Mouse (Mus musculus) stomach, postnatal 0 days (tissue): ENCODE data around the gene Rbmx. TPM values are rescaled to one million over a fixed set of nuclear protein-coding genes. Genes with fewer than 3 reads are reported as not detected.

Experiments used
- ATAC-seq: fragments of 200-750 bp; cut with Nextera tagmentation; 2 replicates; pipeline ENCODE4 v1.8.0; 2017; ENCODE audit not compliant: low FRiP score, low TSS enrichment
- DNase-seq: peaks from one replicate; pipeline ENCODE4 v3.0.0-alpha.2; 2016; ENCODE audit warnings: low spot score
- H3K27ac ChIP-seq: fragments of 300-500 bp; sonication (generic); replicated peaks from 2 replicates; pipeline ENCODE4 v1.5.1; 2014; ENCODE audit warnings: mild to moderate bottlenecking, control low read depth
- H3K27me3 ChIP-seq: fragments of 300-500 bp; sonication (generic); 2 replicates; pipeline ENCODE4 v1.6.1; 2014; ENCODE audit warnings: low read length; ENCODE audit not compliant: control insufficient read depth, insufficient read depth
- H3K36me3 ChIP-seq: fragments of 300-500 bp; sonication (generic); 2 replicates; pipeline ENCODE4 v1.6.1; 2014; ENCODE audit warnings: low read length, mixed read lengths; ENCODE audit not compliant: control insufficient read depth, insufficient read depth
- H3K4me1 ChIP-seq: fragments of 300-500 bp; sonication (generic); replicated peaks from 2 replicates; pipeline ENCODE4 v1.6.1; 2014; ENCODE audit warnings: antibody characterized with exemption; ENCODE audit not compliant: control insufficient read depth, insufficient read depth
- H3K4me2 ChIP-seq: fragments of 300-500 bp; sonication (generic); replicated peaks from 2 replicates; pipeline ENCODE4 v1.6.1; 2014; ENCODE audit warnings: low read depth, mild to moderate bottlenecking, control low read depth, moderate library complexity
- H3K4me3 ChIP-seq: fragments of 300-500 bp; sonication (generic); 2 replicates; pipeline ENCODE4 v1.5.1; 2014; ENCODE audit warnings: low read depth, low read length, control low read depth
- H3K9ac ChIP-seq: fragments of 300-500 bp; sonication (generic); 2 replicates; pipeline ENCODE4 v1.6.1; 2014; ENCODE audit warnings: mild to moderate bottlenecking, low read length, control low read depth, mixed read lengths
- H3K9me3 ChIP-seq: fragments of 300-500 bp; sonication (generic); 2 replicates; pipeline ENCODE4 v1.6.1; 2016; ENCODE audit warnings: low read length; ENCODE audit not compliant: control insufficient read depth
- CTCF ChIP-seq: IDR thresholded peaks from 2 replicates; pipeline ENCODE4 v1.5.1; 2016; ENCODE audit warnings: antibody characterized with exemption, low read depth, mild to moderate bottlenecking, moderate library complexity
- EP300 ChIP-seq: optimal IDR thresholded peaks from 2 replicates; pipeline ENCODE3; 2016; ENCODE audit warnings: antibody characterized with exemption
- WGBS: fragments of 180-500 bp; shearing (Covaris S2); extraction: QIAGEN DNeasy Blood & Tissue Kit; methylation state at CpG from one replicate; pipeline ENCODE4 v1.1.7; 2014; 5-methylcytosine and 5-hydroxymethylcytosine counted together
- polyA plus RNA-seq: library from polyadenylated mRNA; unstranded; fragments of >200 nt; fragmentation: Nextera tagmentation; extraction: Ambion mirVana; gene quantifications from 2 replicates; pipeline ENCODE4 v1.2.1, GENCODE M21; 2015

The Rbmx gene
- polyA plus RNA-seq, 1 experiment from 2014 or later = 37.2 TPM

DNA sequence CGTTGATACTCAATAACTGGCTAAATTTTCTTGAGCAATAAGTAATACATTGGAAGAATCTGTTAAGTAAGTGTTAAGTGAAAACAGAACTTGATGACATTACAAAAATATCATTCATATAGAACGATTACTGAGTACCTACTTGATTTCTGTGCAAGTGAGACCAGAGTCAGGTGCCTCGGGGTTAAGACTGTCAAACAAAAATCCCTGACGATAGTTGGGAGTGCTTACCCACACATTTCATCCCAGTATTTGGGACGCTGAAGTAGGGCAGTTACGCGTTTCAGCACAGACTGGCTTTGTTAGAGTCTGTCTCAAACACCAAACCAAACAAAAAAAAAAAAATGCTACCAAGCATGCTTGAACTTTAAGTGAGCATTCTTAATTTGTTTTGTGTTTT lies 576 bp upstream of the Rbmx start:
- no peaks in the 10 kb centered on the region for H3K36me3 ChIP-seq
- H3K4me1 ChIP-seq = no peaks in the 10 kb centered on the region
- ATAC-seq (no peak), DNase-seq (no peak)
- no peak overlapping the region for H3K9ac ChIP-seq
- 22% methylated on average over 7 of the region's 7 CpGs for WGBS
- H3K27me3 ChIP-seq = no peaks in the 10 kb centered on the region
- H3K4me3 ChIP-seq = peak overlapping the region; percentile 55; the same call in 1 of the 2 replicates
- TF ChIP-seq EP300 (no peak), CTCF (no peak)
- no peak overlapping the region for H3K27ac ChIP-seq
- H3K9me3 ChIP-seq = no peaks in the 10 kb centered on the region
- H3K4me2 ChIP-seq = peak overlapping the region; percentile 47

DNA sequence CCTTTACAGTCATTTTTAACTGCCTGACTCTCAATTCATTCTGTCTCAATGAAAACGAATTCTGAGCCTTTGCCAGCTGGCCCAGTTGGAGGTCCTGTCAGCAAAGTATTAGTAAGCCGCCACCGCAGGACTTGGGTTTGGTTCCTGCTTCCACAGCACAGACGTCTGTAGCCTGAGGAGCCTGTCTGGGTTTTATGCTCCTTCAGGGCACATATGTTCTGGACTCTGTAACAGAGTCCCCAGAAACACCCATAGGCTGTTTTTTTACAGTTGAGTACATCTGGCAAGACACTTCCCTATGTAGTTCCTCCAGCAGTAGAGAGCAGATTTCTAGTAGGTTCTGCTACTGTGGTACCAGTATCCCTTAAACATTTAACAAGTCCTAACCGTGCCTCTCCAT lies 11.9 kb downstream of the Rbmx start:
- H3K4me1 ChIP-seq = no peaks in the 10 kb centered on the region
- H3K4me2 ChIP-seq = no peak overlapping the region
- no peaks in the 10 kb centered on the region for H3K27me3 ChIP-seq
- H3K4me3 ChIP-seq = no peak overlapping the region
- ATAC-seq = no peak
- no peaks in the 10 kb centered on the region for H3K36me3 ChIP-seq
- H3K9me3 ChIP-seq = no peaks in the 10 kb centered on the region
- no peak overlapping the region for H3K27ac ChIP-seq
- TF ChIP-seq CTCF (no peak), EP300 (no peak)
- DNase-seq = no peak
- WGBS = 69% methylated on average over 5 of the region's 5 CpGs
- H3K9ac ChIP-seq = no peak overlapping the region

DNA sequence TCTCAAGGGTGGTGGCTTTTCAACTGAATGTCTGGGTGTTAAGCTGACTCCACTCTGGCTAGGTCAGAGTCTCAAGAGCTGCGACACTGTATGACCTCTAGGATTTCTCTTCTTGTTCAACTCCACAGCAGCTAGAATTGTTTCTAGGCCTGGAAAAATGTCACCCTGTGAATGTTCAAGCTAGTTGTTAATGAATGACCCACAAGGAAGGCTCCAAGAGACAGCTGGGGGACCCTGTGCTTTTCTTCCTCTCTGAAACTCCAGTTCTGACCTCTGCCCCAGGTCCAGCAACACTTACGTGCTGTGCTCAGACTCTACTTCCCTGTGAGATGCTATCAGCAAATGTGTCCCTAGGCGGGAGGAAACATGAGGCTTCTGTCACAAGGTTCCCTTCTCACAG lies 14.3 kb downstream of the Rbmx start:
- ATAC-seq = no peak
- 87% methylated on average over 3 of the region's 3 CpGs for WGBS

DNA sequence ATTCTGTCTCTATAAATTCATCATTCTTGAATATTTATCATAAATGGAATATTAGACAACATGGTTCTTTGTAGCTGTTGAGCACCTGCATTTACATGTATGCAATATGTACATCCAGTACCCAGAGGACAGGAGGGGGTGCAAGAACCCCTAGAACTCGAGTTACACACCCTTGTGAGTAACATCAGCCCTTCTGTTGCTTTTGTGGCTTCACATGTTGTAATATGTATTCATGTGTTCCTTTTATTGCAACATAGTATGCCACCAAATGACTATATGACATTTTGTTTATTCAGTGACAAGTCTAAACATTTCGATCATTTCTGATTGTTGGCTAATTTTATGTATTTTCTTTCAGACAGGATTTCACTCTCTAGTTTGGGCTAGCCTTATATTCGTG lies 15.7 kb downstream of the Rbmx start:
- Histone ChIP-seq H3K4me3 (no peak overlapping the region), H3K4me2 (no peak overlapping the region), H3K9ac (no peak overlapping the region), H3K27me3 (no peaks in the 10 kb centered on the region), H3K4me1 (no peaks in the 10 kb centered on the region), H3K9me3 (no peaks in the 10 kb centered on the region), H3K36me3 (no peaks in the 10 kb centered on the region), H3K27ac (no peak overlapping the region)
- 79% methylated on average over 3 of the region's 3 CpGs for WGBS
- no peak for TF ChIP-seq CTCF
- no peak for TF ChIP-seq EP300
- ATAC-seq = no peak
- DNase-seq = no peak

More for the DNA sequence above, 14.3 kb downstream of the Rbmx start:
- DNase-seq = no peak
- H3K9ac ChIP-seq = no peak overlapping the region
- H3K4me3 ChIP-seq = no peak overlapping the region
- no peaks in the 10 kb centered on the region for H3K4me1 ChIP-seq
- H3K36me3 ChIP-seq = no peaks in the 10 kb centered on the region
- no peaks in the 10 kb centered on the region for H3K27me3 ChIP-seq
- no peak for TF ChIP-seq CTCF
- no peak for TF ChIP-seq EP300
- no peaks in the 10 kb centered on the region for H3K9me3 ChIP-seq
- H3K27ac ChIP-seq = no peak overlapping the region
- no peak overlapping the region for H3K4me2 ChIP-seq

DNA sequence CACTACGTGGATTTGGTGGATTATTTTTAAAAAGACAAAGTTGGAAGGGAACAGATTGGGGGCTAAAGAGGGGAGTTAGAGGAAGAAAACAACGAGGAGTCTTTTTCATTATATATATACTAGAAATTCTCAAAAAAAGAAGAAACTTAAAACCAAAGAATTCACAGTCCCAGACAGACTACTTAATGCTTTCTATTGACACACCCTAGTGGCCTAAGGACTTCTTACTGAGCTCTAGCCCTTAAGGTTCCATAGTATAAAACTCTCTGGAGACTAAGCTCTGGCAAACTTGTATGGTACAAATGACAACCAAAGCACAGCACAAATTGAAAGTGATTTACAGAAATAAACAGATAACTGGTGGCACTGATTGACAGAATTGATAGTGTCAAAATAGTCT lies 18.8 kb downstream of the Rbmx start:
- no peaks in the 10 kb centered on the region for H3K27me3 ChIP-seq
- H3K9ac ChIP-seq = no peak overlapping the region
- no peaks in the 10 kb centered on the region for H3K36me3 ChIP-seq
- no peak for DNase-seq
- no peak overlapping the region for H3K4me3 ChIP-seq
- TF ChIP-seq CTCF (no peak), EP300 (no peak)
- H3K4me1 ChIP-seq = no peaks in the 10 kb centered on the region
- H3K9me3 ChIP-seq = no peaks in the 10 kb centered on the region
- 76% methylated on average over 2 of the region's 2 CpGs for WGBS
- H3K4me2 ChIP-seq = no peak overlapping the region
- no peak for ATAC-seq
- H3K27ac ChIP-seq = no peak overlapping the region

- H3K9ac ChIP-seq = no peak overlapping the region
- TF ChIP-seq CTCF (no peak), EP300 (no peak)
- H3K4me1 ChIP-seq = no peaks in the 10 kb centered on the region
- H3K27me3 ChIP-seq = no peaks in the 10 kb centered on the region
- WGBS = 89% methylated on average over 2 of the region's 2 CpGs
- H3K27ac ChIP-seq = no peak overlapping the region
- no peaks in the 10 kb centered on the region for H3K9me3 ChIP-seq
- H3K4me3 ChIP-seq = no peak overlapping the region
- H3K36me3 ChIP-seq = no peaks in the 10 kb centered on the region
- DNase-seq (no peak), ATAC-seq (no peak)
- no peak overlapping the region for H3K4me2 ChIP-seq
Measured at GRCm38 (mm10) chrX:57373543-57373942, 19.3 kb downstream of the Rbmx start.
